Mouse (Mus musculus) mouse embryonic stem cell (cell line): ENCODE measurements around the gene Arvcf.

Source experiments
- in situ Hi-C, 2 experiments: fragments of 300-500 bp; cut with MboI; formaldehyde crosslinking; loops; 1 replicate in 1 of 2; 3 replicates in 1 of 2; pipeline ENCODE4 v1.14.3; 2019 to 2020; ENCODE audit warnings: low sequenced_read_pairs in 2 of 2, low pct_unique_long_range_greater_than_20kb in 1 of 2, mixed read lengths in 1 of 2; ENCODE audit not compliant: unreplicated experiment in 1 of 2

The Arvcf gene

DNA sequence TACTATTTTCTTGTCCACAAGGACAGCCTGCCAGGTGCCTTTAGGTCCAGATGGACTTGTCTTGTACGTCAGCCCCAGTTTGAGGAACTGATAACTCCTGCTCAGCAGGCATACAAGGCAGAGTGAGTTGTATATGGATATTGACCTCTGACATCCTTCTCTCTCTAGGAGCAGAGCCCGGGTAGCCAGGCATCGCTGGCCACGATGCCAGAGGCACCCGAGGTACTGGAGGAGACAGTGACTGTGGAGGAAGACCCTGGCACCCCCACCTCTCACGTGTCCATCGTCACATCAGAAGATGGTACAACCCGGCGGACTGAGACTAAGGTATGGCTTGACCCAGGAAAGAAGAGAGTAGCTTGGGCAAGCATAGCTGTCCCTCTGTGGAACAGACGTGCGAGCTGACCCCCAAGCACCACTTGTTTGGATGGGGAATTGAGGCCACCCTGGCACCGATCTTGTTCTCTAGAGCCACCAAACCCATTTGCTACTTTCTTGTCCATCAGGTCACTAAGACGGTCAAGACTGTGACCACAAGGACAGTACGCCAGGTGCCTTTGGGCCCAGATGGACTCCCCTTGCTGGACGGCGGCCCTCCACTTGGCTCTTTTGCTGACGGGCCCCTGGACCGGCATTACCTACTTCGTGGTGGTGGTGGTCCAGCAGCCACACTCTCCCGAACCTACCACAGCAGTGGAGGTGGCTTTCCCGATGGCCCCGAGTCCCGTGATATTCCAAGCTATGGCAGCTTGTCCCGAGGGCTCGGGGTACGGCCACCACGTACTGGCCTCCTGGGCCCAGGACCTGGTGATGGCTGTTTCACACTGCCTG lies 49.0 kb downstream of the Arvcf start:
- in situ Hi-C loops = no loop called here

GRCm38 (mm10) chr16:18400028-18400427 lies 52.0 kb downstream of the Arvcf start:
- in situ Hi-C loops = no loop called here

DNA sequence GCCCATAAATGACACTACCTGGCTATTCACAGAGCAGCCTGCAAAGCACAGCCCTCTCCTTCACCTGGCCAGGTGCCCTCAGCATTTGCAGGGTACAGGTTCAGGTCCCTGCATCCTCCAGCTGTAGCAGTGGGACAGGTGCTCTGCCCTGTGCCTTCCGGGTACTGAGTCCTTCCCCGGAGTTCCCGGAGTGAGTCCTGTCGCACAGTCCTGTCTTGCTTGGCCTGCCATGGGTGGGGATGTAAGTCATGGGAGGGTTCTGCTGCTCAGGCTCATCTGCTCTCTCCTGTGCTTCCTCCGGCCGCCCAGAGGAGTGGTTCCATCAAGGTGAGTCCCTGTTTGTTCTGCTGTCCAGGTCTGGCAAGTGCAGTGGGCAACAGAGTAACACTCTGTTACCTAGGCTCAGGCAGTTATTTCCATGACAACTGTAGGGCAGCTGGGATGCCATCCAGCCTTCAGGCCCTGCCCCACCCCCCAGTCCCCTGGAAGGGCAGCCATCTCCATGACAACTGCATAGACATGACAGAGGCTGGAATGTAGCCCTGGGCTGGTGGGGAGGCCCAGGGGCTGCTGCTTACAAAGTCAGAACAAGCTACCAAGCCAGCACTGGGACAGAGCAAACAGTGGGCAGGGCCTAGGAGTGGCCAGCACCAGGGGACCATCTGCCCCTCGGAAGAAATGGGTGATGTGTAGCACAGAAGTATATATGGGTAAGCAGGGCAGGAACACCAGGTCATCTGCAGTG lies 52.7 kb downstream of the Arvcf start:
- in situ Hi-C loops = no loop called here

GRCm38 (mm10) chr16:18403285-18403684 lies 55.3 kb downstream of the Arvcf start:
- in situ Hi-C loops = no loop called here

- in situ Hi-C loops = no loop called here
These were observed 57.3 kb downstream of the Arvcf start for GRCm38 (mm10) chr16:18405091-18405854.

DNA sequence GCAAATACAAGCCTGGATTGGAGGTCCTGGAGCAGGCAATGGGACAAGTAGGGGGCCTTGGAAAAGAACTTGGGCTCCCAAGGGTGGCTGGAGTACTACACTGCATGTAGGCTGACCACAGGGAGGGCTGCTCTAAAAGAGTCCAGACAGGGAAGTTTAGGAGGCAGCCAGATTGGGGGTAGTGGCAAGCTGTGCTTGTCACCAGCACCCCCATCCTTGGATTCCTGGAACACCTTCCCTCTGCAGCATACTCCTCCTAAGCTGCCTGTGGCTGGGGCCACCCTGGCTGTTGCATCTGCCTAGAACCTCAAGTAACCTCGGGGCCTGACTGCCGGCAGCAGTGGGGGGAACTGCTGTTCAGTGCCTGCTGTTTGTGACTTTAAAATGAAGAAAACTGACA lies 57.9 kb downstream of the Arvcf start:
- in situ Hi-C loops = no loop called here

- in situ Hi-C loops = no loop called here
These were observed 58.3 kb downstream of the Arvcf start for GRCm38 (mm10) chr16:18406293-18406692.

GRCm38 (mm10) chr16:18407912-18408311 lies 59.9 kb downstream of the Arvcf start:
- in situ Hi-C loops = no loop called here

DNA sequence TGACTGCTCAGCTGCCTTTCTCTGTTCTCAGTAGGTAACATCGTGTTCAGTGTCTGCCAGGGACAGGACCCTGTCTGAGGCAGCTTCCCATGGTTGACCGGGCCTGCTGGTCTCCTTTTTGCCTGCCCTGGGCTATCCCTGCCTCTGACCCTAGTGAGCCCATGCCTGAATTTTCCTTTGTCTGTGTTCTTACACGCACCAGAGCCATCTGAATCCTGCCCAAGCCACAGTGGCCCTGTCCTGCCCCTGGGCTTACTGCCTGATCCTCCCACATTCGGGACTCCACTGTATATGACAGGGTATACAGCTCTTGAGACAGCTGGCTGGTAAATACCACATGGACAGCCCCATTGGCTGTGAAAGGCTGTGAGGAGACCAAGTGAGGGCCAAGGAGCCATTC lies 61.8 kb downstream of the Arvcf start:
- in situ Hi-C loops = no loop called here

- in situ Hi-C loops = no loop called here
These were observed 62.4 kb downstream of the Arvcf start for GRCm38 (mm10) chr16:18410418-18410817.

GRCm38 (mm10) chr16:18411026-18411649 lies 63.2 kb downstream of the Arvcf start:
- in situ Hi-C loops = no loop called here

DNA sequence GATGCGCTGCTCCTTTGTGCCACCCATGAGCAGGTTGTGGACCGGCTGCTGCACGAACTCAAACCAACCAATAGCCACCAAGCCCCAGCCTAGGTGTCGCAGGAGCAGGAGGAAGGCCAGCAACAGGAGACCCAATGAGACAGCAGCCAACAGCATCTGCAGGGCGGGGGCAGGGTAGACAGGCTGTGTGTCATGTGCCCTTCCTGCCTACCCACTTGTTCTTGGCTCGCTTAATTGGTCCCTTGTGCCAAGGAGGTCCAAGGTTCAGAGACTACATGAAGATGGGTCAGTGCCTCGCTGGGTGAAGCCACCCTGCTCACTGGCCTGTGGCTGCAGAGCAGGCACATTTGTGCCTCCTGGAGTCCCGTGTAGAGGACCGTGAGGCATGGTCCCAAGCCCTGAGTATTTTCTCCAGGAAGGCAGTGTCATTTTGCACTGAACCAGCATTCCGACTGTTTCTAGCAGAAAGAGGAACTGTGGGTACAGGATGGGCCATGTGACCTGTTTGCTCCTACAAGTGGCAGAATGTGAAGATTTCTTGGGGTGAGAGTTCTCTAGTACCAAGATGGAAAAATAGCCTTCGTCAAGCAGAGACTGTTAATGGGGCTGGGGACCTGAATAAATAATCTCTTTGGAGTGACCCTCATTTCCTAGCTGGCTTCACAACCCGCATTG lies 64.0 kb downstream of the Arvcf start:
- in situ Hi-C loops = no loop called here

- in situ Hi-C loops = no loop called here
These were observed 65.2 kb downstream of the Arvcf start for GRCm38 (mm10) chr16:18413032-18413816.

- in situ Hi-C loops = no loop called here
These were observed 68.2 kb downstream of the Arvcf start for GRCm38 (mm10) chr16:18416094-18416761.

- in situ Hi-C loops = no loop called here
These were observed 68.9 kb downstream of the Arvcf start for GRCm38 (mm10) chr16:18416837-18417236.

DNA sequence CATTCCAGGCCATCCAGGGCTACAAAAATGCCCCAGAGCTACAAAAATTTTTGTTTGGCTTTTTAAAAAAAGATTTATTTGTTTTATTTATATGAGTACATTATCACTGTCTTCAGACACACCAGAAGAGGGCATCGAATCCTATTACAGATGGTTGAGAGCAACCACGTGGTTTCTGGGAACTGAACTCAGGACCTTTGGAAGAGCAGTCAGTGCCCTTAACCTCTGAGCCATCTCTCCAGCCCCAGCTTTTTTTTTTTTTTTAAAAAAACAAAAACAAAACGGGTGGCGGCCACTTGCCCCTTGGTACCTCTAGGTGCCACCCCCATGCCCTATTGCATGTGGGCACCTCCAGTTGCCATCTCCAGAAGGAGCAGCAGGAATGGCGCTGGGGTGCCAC lies 69.5 kb downstream of the Arvcf start:
- in situ Hi-C loops = no loop called here
